Comparison of ENCODE assay signal across 29 mouse cellular contexts in genomic region chr3:81963768-81964167, GRCm38 (mm10). TPM values are rescaled to one million over a fixed set of nuclear protein-coding genes. Genes with fewer than 3 reads are reported as not detected.
DNase-seq lines count a peak whose midpoint lies in the region; ATAC-seq and TF ChIP-seq lines count a peak whose summit lies in the region.
"Had no signal": no experiment of that assay in that cellular context is flagged by ENCODE, and none has a peak within 500 bp of the region (broad histone marks: within the 10 kb centered on the region; RNA-seq: fewer than 3 reads in every experiment).

No protein-coding gene starts in this region.

- no peak for DNase-seq in cerebellum, postnatal 4 days (ENCODE audit: low spot score in 2 of 2)
- DNase-seq in cerebellum, adult 11 months, result peak; percentile 12
- DNase-seq in cerebellum, postnatal 10 days, result peak; percentile 9 to 27
- DNase-seq in lung, postnatal 14 days, result no peak
- DNase-seq in gastrocnemius, adult 2 months, result no peak
- DNase-seq in urinary bladder, adult 2 months (ENCODE audit: low spot score), result no peak
- DNase-seq: adrenal gland, adult 2 months; gastrocnemius, postnatal 14 days; heart, postnatal 4 days; kidney, postnatal 14 days; liver, embryonic 13.5 days; lung, embryonic 14.5 days; spleen, adult 18-20 months; thymus, adult 2 months had no signal

- intact Hi-C loops in gastrocnemius, adult 2 months (cut with DNase I), result no loop called here

- ATAC-seq in cerebellum, adult (ENCODE audit: insufficient number of reproducible peaks, low FRiP score, low TSS enrichment), result peak; percentile 49
- peak; percentile 19; the same call in 1 of the 2 replicates for ATAC-seq in neutrophil, adult 5-6 weeks (ENCODE audit: extremely low read depth, insufficient number of reproducible peaks, low FRiP score, poor library complexity, severe bottlenecking)
- ATAC-seq: hindbrain, postnatal 0 days; intestine, postnatal 0 days; midbrain, embryonic 13.5 days had no signal

- no peak overlapping the region for H3K27ac ChIP-seq in gastrocnemius, adult 2 months
- H3K27ac ChIP-seq: forebrain, embryonic 10.5 days; heart, embryonic 15.5 days; hindbrain, postnatal 0 days; left cerebral cortex, adult 2 months; liver, embryonic 13.5 days; midbrain, embryonic 13.5 days; neural tube, embryonic 13.5 days; stomach, embryonic 15.5 days had no signal

- no peak for TF ChIP-seq CTCF in gastrocnemius, adult 2 months (IDR thresholded peaks at IDR 0.05)

- H3K4me3 ChIP-seq in gastrocnemius, adult 2 months, result no peak overlapping the region
- H3K4me3 ChIP-seq: forebrain, embryonic 10.5 days; heart, embryonic 15.5 days; left cerebral cortex, adult 2 months; liver, embryonic 13.5 days; midbrain, embryonic 13.5 days; neural tube, embryonic 13.5 days; stomach, embryonic 15.5 days had no signal

RNA-seq across cellular contexts. Expression of gene Tdo2, which starts 12.2 kb away (rescaled TPM):
- total RNA-seq in neutrophil, adult 5-6 weeks (2017), result not detected in 2 replicates
- total RNA-seq in gastrocnemius, adult 2 months (2021), result not detected
- 0.04 and 0.40 TPM in 2 replicates for polyA plus RNA-seq in urinary bladder, adult 2 months (2012; rRNA removed)
- total RNA-seq: gastrocnemius, postnatal 14 days; heart, postnatal 4 days; hindbrain, postnatal 0 days; megakaryocyte, adult 5-6 weeks had no signal
- polyA plus RNA-seq: midbrain, embryonic 13.5 days had no signal

RNA-seq across cellular contexts. Expression of gene Asic5, which starts 18.3 kb away (rescaled TPM):
- total RNA-seq in neutrophil, adult 5-6 weeks (2017), result not detected in 2 replicates
- not detected for total RNA-seq in gastrocnemius, adult 2 months (2021)
- not detected in 2 replicates for polyA plus RNA-seq in urinary bladder, adult 2 months (2012; rRNA removed)
- total RNA-seq: adrenal gland, adult 2 months; gastrocnemius, postnatal 14 days; heart, adult 8-10 months; heart, postnatal 4 days; layer of hippocampus, adult 8-10 months; left cerebral cortex, adult 2 months; megakaryocyte, adult 5-6 weeks had no signal
- polyA plus RNA-seq: adrenal gland, adult 2 months; forebrain, embryonic 10.5 days; frontal cortex, adult 2 months; heart, embryonic 15.5 days; hindbrain, postnatal 0 days; limb, embryonic 11.5 days; liver, embryonic 13.5 days; lung, embryonic 14.5 days; neural tube, embryonic 13.5 days; stomach, embryonic 15.5 days had no signal

RNA-seq across cellular contexts. Expression of gene Ctso, which starts 31.4 kb away (rescaled TPM):
- total RNA-seq in neutrophil, adult 5-6 weeks (2017), result 76.6 and 77.4 TPM in 2 replicates
- 1 to 10 TPM; 4.2 to 5.8 TPM for total RNA-seq in gastrocnemius, adult 2 months (2021)
- 29.9 and 34.2 TPM in 2 replicates for polyA plus RNA-seq in urinary bladder, adult 2 months (2012; rRNA removed)

Comparison
In these comparisons a context has a peak if more than half of its experiments do, and no peak if none do; other contexts are left out.
1. DNase-seq: peak in cerebellum, adult 11 months (single experiment) and cerebellum, postnatal 10 days (2 of 2); none in cerebellum, postnatal 4 days (0 of 2), lung, postnatal 14 days (single experiment), gastrocnemius, adult 2 months (single experiment) and urinary bladder, adult 2 months (single experiment).
2. RNA of gene Ctso, which starts 31.4 kb away (total RNA-seq): 76.6 to 77.4 TPM in neutrophil, adult 5-6 weeks; 4.2 to 5.8 TPM in gastrocnemius, adult 2 months; every median in the first group is over 10 times any median in the second.